Mouse (Mus musculus): ENCODE results near the gene Snrk.

The Snrk gene

GRCm38 (mm10) chr9:122135095-122135884 lies 18.2 kb downstream of the Snrk start:
- in situ Hi-C loops (cut with MboI; ENCODE audit: low pct_unique_long_range_greater_than_20kb in 1 of 2, low sequenced_read_pairs in 2 of 2, unreplicated experiment in 1 of 2) = no loop called here

- in situ Hi-C loops (cut with MboI; ENCODE audit: low pct_unique_long_range_greater_than_20kb in 1 of 2, low sequenced_read_pairs in 2 of 2, unreplicated experiment in 1 of 2) = no loop called here
These were observed 18.8 kb downstream of the Snrk start for GRCm38 (mm10) chr9:122135885-122136170.

- in situ Hi-C loops (cut with MboI; ENCODE audit: low pct_unique_long_range_greater_than_20kb in 1 of 2, low sequenced_read_pairs in 2 of 2, unreplicated experiment in 1 of 2) = no loop called here
These were observed 20.9 kb downstream of the Snrk start for GRCm38 (mm10) chr9:122137960-122138359.

- in situ Hi-C loops (cut with MboI; ENCODE audit: low pct_unique_long_range_greater_than_20kb in 1 of 2, low sequenced_read_pairs in 2 of 2, unreplicated experiment in 1 of 2) = no loop called here
These were observed 21.4 kb downstream of the Snrk start for GRCm38 (mm10) chr9:122138371-122139029.

DNA sequence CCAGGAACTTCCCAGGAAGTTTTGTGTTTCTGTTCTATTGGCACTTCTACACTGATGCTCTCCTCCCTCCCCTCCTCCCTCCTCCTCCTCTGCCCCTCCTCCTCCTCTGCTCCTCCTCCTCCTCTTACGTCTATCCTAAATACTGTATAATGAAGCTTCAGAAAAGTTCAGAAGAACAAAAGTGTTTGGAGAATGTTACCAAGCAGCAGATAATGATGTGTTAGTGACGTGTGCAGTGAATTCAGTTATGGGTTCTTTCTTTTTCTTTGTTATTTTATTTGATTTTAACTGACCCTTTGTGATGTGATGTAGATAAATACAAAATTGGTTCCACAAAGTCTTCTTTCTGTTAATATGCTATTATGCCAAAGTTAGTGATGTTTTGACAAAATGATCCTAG lies 22.2 kb downstream of the Snrk start:
- in situ Hi-C loops (cut with MboI; ENCODE audit: low pct_unique_long_range_greater_than_20kb in 1 of 2, low sequenced_read_pairs in 2 of 2, unreplicated experiment in 1 of 2) = no loop called here

- in situ Hi-C loops (cut with MboI; ENCODE audit: low pct_unique_long_range_greater_than_20kb in 1 of 2, low sequenced_read_pairs in 2 of 2, unreplicated experiment in 1 of 2) = no loop called here
These were observed 26.2 kb downstream of the Snrk start for GRCm38 (mm10) chr9:122143219-122143618.

DNA sequence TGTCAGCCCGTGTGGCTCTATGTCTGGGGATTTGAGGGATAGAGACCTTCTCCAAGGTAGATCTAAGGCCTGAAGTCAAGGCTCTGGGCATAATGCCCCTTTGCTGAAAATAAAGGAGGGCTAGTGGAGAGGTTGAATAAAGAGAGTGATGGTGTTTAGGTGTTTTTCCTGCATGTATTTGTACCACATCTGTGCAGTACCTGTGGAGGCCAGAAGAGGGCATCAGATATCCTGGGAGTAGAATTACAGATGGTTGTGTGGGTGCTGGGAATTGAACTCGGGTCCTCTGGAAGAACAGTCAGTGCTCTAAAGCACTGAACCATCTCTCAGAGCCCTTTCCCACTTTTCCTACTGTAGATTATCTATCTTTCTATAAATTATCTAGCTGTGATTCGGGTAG lies 27.7 kb downstream of the Snrk start:
- in situ Hi-C loops (cut with MboI; ENCODE audit: low pct_unique_long_range_greater_than_20kb in 1 of 2, low sequenced_read_pairs in 2 of 2, unreplicated experiment in 1 of 2) = no loop called here

- in situ Hi-C loops (cut with MboI; ENCODE audit: low pct_unique_long_range_greater_than_20kb in 1 of 2, low sequenced_read_pairs in 2 of 2, unreplicated experiment in 1 of 2) = no loop called here
These were observed 28.6 kb downstream of the Snrk start for GRCm38 (mm10) chr9:122145677-122146076.

DNA sequence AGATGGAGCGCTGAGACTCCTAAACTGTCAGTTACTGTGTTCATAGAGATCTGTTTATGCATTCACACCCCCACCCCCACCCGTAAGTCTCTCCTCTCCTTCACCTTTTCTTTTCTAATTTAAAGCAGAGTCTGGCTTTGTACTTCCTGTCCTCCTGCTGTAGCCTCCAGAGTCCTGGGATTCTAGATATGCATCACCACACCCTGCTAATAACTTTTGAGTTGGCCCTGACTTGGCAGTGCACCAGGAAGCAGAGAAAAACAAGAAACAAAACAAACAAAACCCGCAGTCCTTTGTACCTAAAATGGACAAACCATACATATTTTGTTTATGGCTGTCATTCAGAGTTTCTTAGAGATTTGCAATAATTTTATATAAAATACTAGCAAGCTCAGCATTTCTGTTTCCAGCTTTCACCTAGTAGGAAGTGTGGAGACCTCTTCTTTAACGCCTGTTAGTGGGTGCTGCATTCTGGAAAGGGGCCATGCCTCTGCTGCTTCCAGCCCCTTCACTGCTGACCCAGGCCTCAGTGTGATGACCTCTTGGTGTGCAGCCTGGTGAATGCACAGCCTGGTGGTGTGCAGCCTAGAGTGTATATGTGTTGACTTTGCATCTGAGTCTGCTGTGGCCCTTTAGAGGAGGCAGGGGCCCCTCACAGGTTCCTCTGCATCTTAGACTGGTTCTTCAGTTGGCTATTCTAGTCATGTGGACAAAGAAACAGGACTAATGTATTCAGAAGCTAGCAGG lies 29.2 kb downstream of the Snrk start:
- in situ Hi-C loops (cut with MboI; ENCODE audit: low pct_unique_long_range_greater_than_20kb in 1 of 2, low sequenced_read_pairs in 2 of 2, unreplicated experiment in 1 of 2) = no loop called here

- in situ Hi-C loops (cut with MboI; ENCODE audit: low pct_unique_long_range_greater_than_20kb in 1 of 2, low sequenced_read_pairs in 2 of 2, unreplicated experiment in 1 of 2) = no loop called here
These were observed 31.3 kb downstream of the Snrk start for GRCm38 (mm10) chr9:122148356-122148755.

GRCm38 (mm10) chr9:122149997-122150826 lies 33.1 kb downstream of the Snrk start:
- in situ Hi-C loops (cut with MboI; ENCODE audit: low pct_unique_long_range_greater_than_20kb in 1 of 2, low sequenced_read_pairs in 2 of 2, unreplicated experiment in 1 of 2) = no loop called here

DNA sequence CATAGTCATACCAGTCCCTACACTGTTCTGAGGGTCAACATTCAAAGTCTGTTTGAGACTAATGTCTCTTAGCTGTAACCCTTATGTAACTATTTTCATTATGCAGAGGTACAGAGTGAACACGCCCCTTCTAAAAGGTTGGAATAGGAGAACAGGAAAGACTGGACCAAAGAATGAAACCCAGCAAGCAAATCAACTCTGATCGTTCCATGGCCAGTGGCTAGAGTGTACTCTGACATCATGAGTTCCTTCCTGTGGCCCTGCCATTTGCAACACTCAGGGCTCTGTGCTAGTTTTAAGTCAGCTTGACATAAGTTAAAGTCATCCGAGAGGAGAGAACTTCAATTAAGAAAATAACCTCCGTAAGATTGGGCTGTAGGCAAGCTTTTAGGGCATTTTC lies 35.0 kb downstream of the Snrk start:
- in situ Hi-C loops (cut with MboI; ENCODE audit: low pct_unique_long_range_greater_than_20kb in 1 of 2, low sequenced_read_pairs in 2 of 2, unreplicated experiment in 1 of 2) = no loop called here

GRCm38 (mm10) chr9:122152501-122152900 lies 35.4 kb downstream of the Snrk start:
- in situ Hi-C loops (cut with MboI; ENCODE audit: low pct_unique_long_range_greater_than_20kb in 1 of 2, low sequenced_read_pairs in 2 of 2, unreplicated experiment in 1 of 2) = no loop called here

- in situ Hi-C loops (cut with MboI; ENCODE audit: low pct_unique_long_range_greater_than_20kb in 1 of 2, low sequenced_read_pairs in 2 of 2, unreplicated experiment in 1 of 2) = no loop called here
These were observed 36.4 kb downstream of the Snrk start for GRCm38 (mm10) chr9:122153436-122153835.

- in situ Hi-C loops (cut with MboI; ENCODE audit: low pct_unique_long_range_greater_than_20kb in 1 of 2, low sequenced_read_pairs in 2 of 2, unreplicated experiment in 1 of 2) = no loop called here
These were observed 38.1 kb downstream of the Snrk start for GRCm38 (mm10) chr9:122155193-122155592.

GRCm38 (mm10) chr9:122156389-122157078 lies 39.5 kb downstream of the Snrk start:
- in situ Hi-C loops (cut with MboI; ENCODE audit: low pct_unique_long_range_greater_than_20kb in 1 of 2, low sequenced_read_pairs in 2 of 2, unreplicated experiment in 1 of 2) = no loop called here

- in situ Hi-C loops (cut with MboI; ENCODE audit: low pct_unique_long_range_greater_than_20kb in 1 of 2, low sequenced_read_pairs in 2 of 2, unreplicated experiment in 1 of 2) = no loop called here
These were observed 40.0 kb downstream of the Snrk start for GRCm38 (mm10) chr9:122157079-122157441.

DNA sequence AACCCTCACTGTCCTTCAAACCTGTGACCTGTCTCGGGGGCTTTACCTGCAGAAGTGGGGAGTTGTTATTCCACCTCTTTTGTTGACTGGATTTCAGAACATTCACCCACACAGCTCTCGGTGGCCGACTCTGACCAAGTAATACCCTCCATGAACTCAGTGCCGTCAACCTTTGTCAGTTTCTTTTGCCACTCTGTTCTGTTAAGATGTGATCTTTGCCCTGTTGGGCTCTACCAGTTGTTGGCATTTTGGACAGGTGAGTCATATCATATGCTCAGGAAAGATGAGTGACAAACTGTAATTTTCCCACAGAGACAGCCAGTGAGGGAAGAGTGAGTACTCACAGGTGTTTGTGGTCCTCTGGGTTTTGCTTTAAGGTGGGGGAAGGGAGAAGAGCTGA lies 47.5 kb downstream of the Snrk start:
- in situ Hi-C loops (cut with MboI; ENCODE audit: low pct_unique_long_range_greater_than_20kb in 1 of 2, low sequenced_read_pairs in 2 of 2, unreplicated experiment in 1 of 2) = no loop called here

All from mouse embryonic stem cell (cell line).